Mouse (Mus musculus) MEL (cell line): ENCODE measurements around the gene Lap3. TPM values are rescaled to one million over a fixed set of nuclear protein-coding genes. Genes with fewer than 3 reads are reported as not detected.

Experiments used
- DNase-seq: peaks from one replicate; pipeline ENCODE4 v3.0.0; 2011; ENCODE audit warnings: low read depth, low spot score
- H3K27ac ChIP-seq: 2 replicates; pipeline ENCODE4 v1.5.1; 2012; ENCODE audit warnings: low read depth, mild to moderate bottlenecking, control low read depth, low read length, moderate library complexity; ENCODE audit not compliant: control insufficient read depth
- H3K27me3 ChIP-seq, 2 experiments: fragments of 150-350 bp in 1 of 2; sonication (generic) in 1 of 2; 2 replicates each; pipeline ENCODE4 v1.6.1; 2012; ENCODE audit warnings: low read length in 2 of 2, mild to moderate bottlenecking in 2 of 2, improper control_type of control experiment in 1 of 2, moderate library complexity in 1 of 2; ENCODE audit not compliant: insufficient read depth in 2 of 2, control insufficient read depth in 1 of 2
- H3K36me3 ChIP-seq, 2 experiments: 2 replicates each; pipeline ENCODE4 v1.6.1; 2012 to 2014; ENCODE audit warnings: low read length in 2 of 2, improper control_type of control experiment in 1 of 2, inconsistent platforms in 1 of 2, mild to moderate bottlenecking in 1 of 2; ENCODE audit not compliant: insufficient read depth in 2 of 2, control insufficient read depth in 1 of 2
- H3K4me1 ChIP-seq, 2 experiments: fragments of 150-350 bp in 1 of 2; sonication (generic) in 1 of 2; 2 replicates each; pipeline ENCODE4 v1.6.1; 2012; ENCODE audit warnings: low read length in 2 of 2, improper control_type of control experiment in 1 of 2, mild to moderate bottlenecking in 1 of 2; ENCODE audit not compliant: insufficient read depth in 2 of 2, control insufficient read depth in 1 of 2
- H3K4me3 ChIP-seq, 2 experiments: fragments of 150-350 bp in 1 of 2; sonication (generic) in 1 of 2; 2 replicates each; pipeline ENCODE4 v1.5.1; 2012; ENCODE audit warnings: low read depth in 2 of 2, low read length in 2 of 2, mild to moderate bottlenecking in 2 of 2, moderate library complexity in 2 of 2, control low read depth in 1 of 2, improper control_type of control experiment in 1 of 2; ENCODE audit not compliant: control insufficient read depth in 1 of 2, insufficient read depth in 1 of 2
- H3K79me2 ChIP-seq: 2 replicates; pipeline ENCODE4 v1.6.1; 2012; ENCODE audit warnings: mild to moderate bottlenecking, low read length, moderate library complexity; ENCODE audit not compliant: control insufficient read depth, poor library complexity, insufficient read depth
- H3K9ac ChIP-seq: 2 replicates; pipeline ENCODE4 v1.6.1; 2012; ENCODE audit warnings: low read depth, mild to moderate bottlenecking, control low read depth, low read length, moderate library complexity; ENCODE audit not compliant: control insufficient read depth, poor library complexity, severe bottlenecking
- H3K9me3 ChIP-seq: fragments of 150-350 bp; sonication (generic); replicated peaks from 2 replicates; pipeline ENCODE4 v1.6.1; 2012; ENCODE audit warnings: mild to moderate bottlenecking, low read length, improper control_type of control experiment, moderate library complexity; ENCODE audit not compliant: insufficient read depth
- BHLHE40 ChIP-seq: IDR thresholded peaks from 2 replicates; pipeline ENCODE4 v1.6.1; 2012; ENCODE audit warnings: low read depth, mild to moderate bottlenecking, inconsistent platforms, low read length, improper control_type of control experiment, borderline replicate concordance
- CHD2 ChIP-seq: IDR thresholded peaks from 2 replicates; pipeline ENCODE4 v1.6.1; 2011; ENCODE audit warnings: low read length, improper control_type of control experiment
- E2F4 ChIP-seq: IDR thresholded peaks from 2 replicates; pipeline ENCODE4 v1.6.1; 2011; ENCODE audit warnings: low read depth, low read length, improper control_type of control experiment, borderline replicate concordance
- ELF1 ChIP-seq: IDR thresholded peaks from 2 replicates; pipeline ENCODE4 v1.6.1; 2014; ENCODE audit warnings: low read depth, mild to moderate bottlenecking, inconsistent platforms, low read length, improper control_type of control experiment, moderate library complexity
- EP300 ChIP-seq, 2 experiments: IDR thresholded peaks; 2 replicates each; pipeline ENCODE4 v1.6.1; 2011; ENCODE audit warnings: improper control_type of control experiment in 2 of 2, low read length in 2 of 2, low read depth in 1 of 2, mild to moderate bottlenecking in 1 of 2
- ETS1 ChIP-seq: IDR thresholded peaks from 2 replicates; pipeline ENCODE4 v1.6.1; 2012; ENCODE audit warnings: low read depth, mild to moderate bottlenecking, inconsistent platforms, low read length, improper control_type of control experiment, moderate library complexity
- GABPA ChIP-seq: IDR thresholded peaks from 2 replicates; pipeline ENCODE4 v1.6.1; 2012; ENCODE audit warnings: low read depth, mild to moderate bottlenecking, inconsistent platforms, low read length, improper control_type of control experiment, moderate library complexity
- GATA1 ChIP-seq: IDR thresholded peaks from 2 replicates; pipeline ENCODE4 v1.6.1; 2011; ENCODE audit warnings: low read depth, low read length, improper control_type of control experiment
- JUND ChIP-seq: IDR thresholded peaks from 2 replicates; pipeline ENCODE4 v1.6.1; 2011; ENCODE audit warnings: low read depth, mild to moderate bottlenecking, improper control_type of control experiment, low read length
- MAFK ChIP-seq: IDR thresholded peaks from 2 replicates; pipeline ENCODE4 v1.6.1; 2011; ENCODE audit warnings: low read depth, mild to moderate bottlenecking, low read length, improper control_type of control experiment, borderline replicate concordance
- MAX ChIP-seq: IDR thresholded peaks from 2 replicates; pipeline ENCODE4 v1.6.1; 2011; ENCODE audit warnings: low read length, improper control_type of control experiment
- MEF2A ChIP-seq: IDR thresholded peaks from 2 replicates; pipeline ENCODE4 v1.6.1; 2014; ENCODE audit warnings: low read depth, mild to moderate bottlenecking, inconsistent platforms, low read length, improper control_type of control experiment; ENCODE audit not compliant: poor library complexity, insufficient replicate concordance, severe bottlenecking; ENCODE audit errors: extremely low read depth
- MYC ChIP-seq: IDR thresholded peaks from 2 replicates; pipeline ENCODE4 v1.6.1; 2011; ENCODE audit warnings: low read depth, mild to moderate bottlenecking, low read length, improper control_type of control experiment, moderate library complexity
- NELFE ChIP-seq: IDR thresholded peaks from 2 replicates; pipeline ENCODE4 v1.6.1; 2011; ENCODE audit warnings: low read depth, low read length, improper control_type of control experiment
- NRF1 ChIP-seq: IDR thresholded peaks from 2 replicates; pipeline ENCODE4 v1.6.1; 2014; ENCODE audit warnings: low read depth, mild to moderate bottlenecking, inconsistent platforms, low read length, improper control_type of control experiment, moderate library complexity; ENCODE audit not compliant: poor library complexity, insufficient read depth, severe bottlenecking
- RCOR1 ChIP-seq: IDR thresholded peaks from 2 replicates; pipeline ENCODE4 v1.6.1; 2012; ENCODE audit warnings: low read depth, mild to moderate bottlenecking, inconsistent platforms, low read length, improper control_type of control experiment
- SMC3 ChIP-seq: IDR thresholded peaks from 2 replicates; pipeline ENCODE4 v1.6.1; 2011; ENCODE audit warnings: low read depth, low read length, improper control_type of control experiment
- ZC3H11A ChIP-seq: IDR thresholded peaks from 2 replicates; pipeline ENCODE4 v1.6.1; 2012; ENCODE audit warnings: low read depth, mild to moderate bottlenecking, inconsistent platforms, low read length, improper control_type of control experiment
- ZKSCAN1 ChIP-seq: IDR thresholded peaks from 2 replicates; pipeline ENCODE4 v1.6.1; 2012; ENCODE audit warnings: low read depth, mild to moderate bottlenecking, inconsistent platforms, low read length, improper control_type of control experiment, moderate library complexity
- polyA plus RNA-seq, 2 experiments: library from polyadenylated mRNA; stranded (reverse) in 1 of 2; unstranded in 1 of 2; fragments of >175 nt in 1 of 2; fragments of >200 nt in 1 of 2; gene quantifications; 2 replicates each; pipeline versions ENCODE4 v1.2.1 to v1.2.4; 2012; ENCODE audit warnings: low replicate concordance in 2 of 2, low read depth in 1 of 2; ENCODE audit not compliant: insufficient read length in 2 of 2, insufficient read depth in 1 of 2, missing spikeins in 1 of 2
- total RNA-seq: library from RNA; depleted of rRNA; stranded (reverse); fragments of 300-350 nt; gene quantifications from 2 replicates; pipeline ENCODE4 v1.2.3, GENCODE M21; 2012

Gene Lap3
- total and polyA plus RNA-seq, 3 experiments: 172 to 213 (median 205) TPM

GRCm38 (mm10) chr5:45513511-45513910 lies 20.3 kb downstream of the Lap3 start:
- no peaks in the 10 kb centered on the region for H3K79me2 ChIP-seq
- H3K36me3 ChIP-seq: peaks cover 0 to 9% of the 10 kb centered on the region in 2 experiments; a peak in 2 of 4 replicates
- no peaks in the 10 kb centered on the region for H3K4me1 ChIP-seq
- no peak for DNase-seq
- H3K9me3 ChIP-seq: no peaks in the 10 kb centered on the region
- no peak overlapping the region for H3K4me3 ChIP-seq
- no peak overlapping the region for H3K9ac ChIP-seq
- TF ChIP-seq CHD2 (no peak), MEF2A (no peak), MYC (no peak), SMC3 (no peak), BHLHE40 (no peak)
- no peaks in the 10 kb centered on the region for H3K27me3 ChIP-seq
- no peak overlapping the region for H3K27ac ChIP-seq

- Histone ChIP-seq H3K27me3 (no peaks in the 10 kb centered on the region), H3K9me3 (no peaks in the 10 kb centered on the region), H3K9ac (no peak overlapping the region), H3K36me3 (peaks cover 3 to 9% of the 10 kb centered on the region in 2 experiments)
- TF ChIP-seq E2F4 (no peak), RCOR1 (no peak), BHLHE40 (no peak), SMC3 (no peak), MAFK (no peak), EP300 (IDR thresholded peaks at IDR 0.05; ENCODE audit: low read depth in 1 of 2, low read length in 2 of 2) (no peak), ZC3H11A (no peak), JUND (no peak), MAX (no peak), ZKSCAN1 (no peak)
- TF ChIP-seq, all 39 proteins: peak for 0
- Histone ChIP-seq H3K79me2 (no peaks in the 10 kb centered on the region), H3K4me3 (no peak overlapping the region), H3K27ac (no peak overlapping the region), H3K4me1 (peaks cover 0 to 2% of the 10 kb centered on the region in 2 experiments; a peak in 1 of 4 replicates)
- DNase-seq: no peak
Measured at GRCm38 (mm10) chr5:45514599-45514998, 21.4 kb downstream of the Lap3 start.

- TF ChIP-seq NELFE (no peak), GABPA (no peak), JUND (no peak), BHLHE40 (no peak), NRF1 (no peak), ETS1 (no peak), GATA1 (no peak), ZC3H11A (no peak), ELF1 (no peak)
- Histone ChIP-seq H3K4me3 (no peak overlapping the region), H3K27me3 (no peaks in the 10 kb centered on the region), H3K27ac (no peak overlapping the region), H3K36me3 (peaks cover 4 to 7% of the 10 kb centered on the region in 2 experiments), H3K79me2 (peaks cover 1% of the 10 kb centered on the region), H3K9me3 (no peaks in the 10 kb centered on the region), H3K4me1 (peaks cover 0 to 5% of the 10 kb centered on the region in 2 experiments; a peak in 1 of 4 replicates), H3K9ac (no peak overlapping the region)
- DNase-seq: no peak
Measured at GRCm38 (mm10) chr5:45515151-45515743, 22.1 kb downstream of the Lap3 start.
